Mouse (Mus musculus) forebrain, embryonic 14.5 days (tissue): ENCODE measurements around the gene Zfp987. TPM values are rescaled to one million over a fixed set of nuclear protein-coding genes. Genes with fewer than 3 reads are reported as not detected.
"Not testable (repeated sequence)": the region's sequence is repeated elsewhere in the genome, so short reads cannot be mapped to it uniquely, and the experiment has no call there.

ENCODE experiments used
- ATAC-seq: fragments of 200-750 bp; cut with Nextera tagmentation; 2 replicates; pipeline ENCODE4 v1.8.0; 2017; ENCODE audit warnings: mild to moderate bottlenecking, moderate library complexity
- DNase-seq: peaks from one replicate; pipeline ENCODE4 v3.0.0-alpha.2; 2015; ENCODE audit warnings: low spot score
- H3K27ac ChIP-seq: fragments of 300-500 bp; sonication (generic); 2 replicates; pipeline ENCODE4 v1.5.1; 2014; ENCODE audit warnings: low read depth, mild to moderate bottlenecking, control low read depth, low read length, moderate library complexity
- H3K27me3 ChIP-seq: fragments of 300-500 bp; sonication (generic); replicated peaks from 2 replicates; pipeline ENCODE4 v1.6.1; 2014; ENCODE audit warnings: low read length, control low read depth, mixed read lengths; ENCODE audit not compliant: control insufficient read depth, insufficient read depth
- H3K36me3 ChIP-seq: fragments of 300-500 bp; sonication (generic); 2 replicates; pipeline ENCODE4 v1.6.1; 2014; ENCODE audit warnings: low read length, control low read depth; ENCODE audit not compliant: control insufficient read depth, insufficient read depth
- H3K4me1 ChIP-seq: fragments of 300-500 bp; sonication (generic); 2 replicates; pipeline ENCODE4 v1.6.1; 2014; ENCODE audit warnings: antibody characterized with exemption, low read length, control low read depth; ENCODE audit not compliant: control insufficient read depth, insufficient read depth
- H3K4me2 ChIP-seq: fragments of 300-500 bp; sonication (generic); 2 replicates; pipeline ENCODE4 v1.6.1; 2014; ENCODE audit warnings: mild to moderate bottlenecking, control low read depth, low read length
- H3K4me3 ChIP-seq: fragments of 300-500 bp; sonication (generic); 2 replicates; pipeline ENCODE4 v1.5.1; 2014; ENCODE audit warnings: low read depth, low read length, control low read depth
- H3K9ac ChIP-seq: fragments of 300-500 bp; sonication (generic); 2 replicates; pipeline ENCODE4 v1.6.1; 2014; ENCODE audit warnings: mild to moderate bottlenecking, low read length, control low read depth, moderate library complexity
- H3K9me3 ChIP-seq: fragments of 300-500 bp; sonication (generic); replicated peaks from 2 replicates; pipeline ENCODE4 v1.6.1; 2016; ENCODE audit warnings: low read length, control low read depth, mixed read lengths; ENCODE audit not compliant: control insufficient read depth
- WGBS: fragments of 180-500 bp; shearing (Covaris S2); extraction: QIAGEN DNeasy Blood & Tissue Kit; methylation state at CpG from one replicate; pipeline ENCODE4 v1.1.7; 2014; 5-methylcytosine and 5-hydroxymethylcytosine counted together
- polyA plus RNA-seq: library from polyadenylated mRNA; unstranded; fragments of >200 nt; fragmentation: Nextera tagmentation; extraction: Ambion mirVana; gene quantifications from 2 replicates; pipeline ENCODE4 v1.2.1, GENCODE M21; 2014

Gene Zfp987
- polyA plus RNA-seq, 1 experiment from 2014 or later = not detected

GRCm38 (mm10) chr4:146167202-146167832 is 70.2 kb downstream of the Zfp987 start:
- not testable (repeated sequence) for H3K4me1 ChIP-seq, H3K27ac ChIP-seq, H3K27me3 ChIP-seq, H3K36me3 ChIP-seq, ATAC-seq, H3K4me2 ChIP-seq, H3K4me3 ChIP-seq, H3K9ac ChIP-seq
- 82% methylated on average over 3 of the region's 3 CpGs for WGBS
- DNase-seq = peak; percentile 0
- peaks cover 11% of the 10 kb centered on the region for H3K9me3 ChIP-seq

GRCm38 (mm10) chr4:146167879-146168532 is 70.9 kb downstream of the Zfp987 start:
- H3K27ac ChIP-seq, H3K36me3 ChIP-seq, H3K4me3 ChIP-seq, H3K4me2 ChIP-seq, H3K4me1 ChIP-seq, H3K9ac ChIP-seq, H3K27me3 ChIP-seq: not testable (repeated sequence)
- ATAC-seq (peak; percentile 29; the same call in 1 of the 2 replicates), DNase-seq (peak; percentile 10)
- WGBS = 81% methylated on average over 10 of the region's 10 CpGs
- H3K9me3 ChIP-seq = peaks cover 11% of the 10 kb centered on the region

- ATAC-seq = peak; percentile 42; the same call in 1 of the 2 replicates
- H3K36me3 ChIP-seq, H3K27me3 ChIP-seq, H3K27ac ChIP-seq, H3K4me1 ChIP-seq, H3K4me3 ChIP-seq, H3K9ac ChIP-seq, DNase-seq, H3K4me2 ChIP-seq: not testable (repeated sequence)
- peaks cover 15% of the 10 kb centered on the region for H3K9me3 ChIP-seq
- WGBS = no CpG with 5 or more reads among the region's 2 CpGs
These were observed 71.7 kb downstream of the Zfp987 start for GRCm38 (mm10) chr4:146168730-146169215.

- not testable (repeated sequence) for H3K27me3 ChIP-seq, ATAC-seq, H3K4me2 ChIP-seq, H3K4me3 ChIP-seq, H3K4me1 ChIP-seq, H3K9ac ChIP-seq, H3K27ac ChIP-seq, H3K9me3 ChIP-seq, H3K36me3 ChIP-seq
- WGBS = 55% methylated on average over 3 of the region's 4 CpGs
- peak; percentile 1 for DNase-seq
These were observed 76.5 kb downstream of the Zfp987 start for GRCm38 (mm10) chr4:146173378-146174226.

Other genes starting within 250 kb of the Zfp987 start
- not detected in 2 replicates for gene Zfp986, start 228.5 kb upstream of the Zfp987 start, polyA plus RNA-seq
- not detected in 2 replicates for gene Zfp600, start 59.5 kb downstream of the Zfp987 start, polyA plus RNA-seq